Mouse (Mus musculus) testis, postnatal 10 days (tissue): ENCODE results near the gene Uqcr11.

ENCODE experiments used
- DNase-seq: peaks from one replicate; pipeline ENCODE4 v3.0.0; 2021; ENCODE audit warnings: low spot score

The Uqcr11 gene

DNA sequence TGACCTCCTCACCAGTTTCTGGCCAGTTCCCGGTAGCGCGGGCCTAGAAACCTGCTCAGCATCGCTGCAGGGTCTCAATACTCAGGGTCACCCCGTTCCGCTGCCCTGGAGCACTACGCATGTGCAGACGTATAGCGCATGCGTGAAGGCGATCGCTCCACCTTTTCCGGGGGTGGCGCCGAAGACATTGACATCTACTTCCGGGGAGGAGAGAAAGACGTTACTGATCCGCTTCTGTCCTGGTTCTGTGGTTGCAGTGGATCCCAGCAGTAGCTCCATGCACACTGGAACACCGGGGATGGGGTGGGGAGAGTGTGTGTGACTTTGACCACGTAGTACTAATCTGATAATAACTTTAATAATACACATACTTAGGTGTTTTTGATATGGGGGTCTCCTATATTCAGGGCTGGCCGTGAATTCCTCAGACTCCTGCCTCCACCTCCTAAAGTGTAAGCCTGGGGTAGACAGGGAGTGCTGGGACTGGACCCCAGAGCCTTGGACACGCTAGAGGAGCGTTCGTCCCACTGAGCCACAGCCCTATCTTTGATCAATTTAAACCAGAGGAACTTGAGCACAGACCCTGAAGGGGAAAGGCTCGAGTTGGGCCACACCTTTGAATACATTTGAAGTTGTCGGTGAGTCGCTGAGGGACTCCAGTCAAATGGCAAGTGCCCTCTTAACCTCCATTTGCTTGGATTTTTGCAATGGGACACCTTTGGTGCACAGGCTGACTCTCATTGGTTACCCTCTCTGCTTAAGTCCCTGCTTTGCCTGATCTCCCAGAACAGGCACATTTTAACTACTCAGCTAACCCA, at the start of gene Uqcr11:
Gene Uqcr11 (minus strand): TSS at position 147 of the 818 bp plus-strand sequence.
- peak; percentile 92 for DNase-seq

- no peak for DNase-seq
Observed at GRCm38 (mm10) chr10:80455697-80456096, 49.1 kb upstream of the Uqcr11 start.

DNA sequence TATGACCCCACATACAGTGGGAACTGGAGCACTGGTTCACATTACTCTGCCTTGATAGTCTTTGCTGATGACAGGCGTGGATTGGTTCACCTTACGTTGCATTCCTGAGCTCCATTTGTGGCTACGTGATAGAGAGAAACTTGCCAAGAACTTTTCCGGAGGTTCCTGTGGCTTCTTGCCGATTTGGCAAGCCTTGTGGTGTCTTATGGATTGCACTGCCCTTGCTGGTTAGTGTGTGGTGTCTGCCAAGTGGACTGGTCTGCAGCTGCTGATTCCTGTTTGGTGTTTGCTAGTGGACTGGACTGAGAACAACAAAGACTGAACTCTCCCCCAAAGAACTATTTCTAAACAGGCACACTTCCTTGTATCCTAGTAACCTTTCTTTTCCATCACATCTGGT, 48.2 kb upstream of the Uqcr11 start:
- no peak for DNase-seq

DNA sequence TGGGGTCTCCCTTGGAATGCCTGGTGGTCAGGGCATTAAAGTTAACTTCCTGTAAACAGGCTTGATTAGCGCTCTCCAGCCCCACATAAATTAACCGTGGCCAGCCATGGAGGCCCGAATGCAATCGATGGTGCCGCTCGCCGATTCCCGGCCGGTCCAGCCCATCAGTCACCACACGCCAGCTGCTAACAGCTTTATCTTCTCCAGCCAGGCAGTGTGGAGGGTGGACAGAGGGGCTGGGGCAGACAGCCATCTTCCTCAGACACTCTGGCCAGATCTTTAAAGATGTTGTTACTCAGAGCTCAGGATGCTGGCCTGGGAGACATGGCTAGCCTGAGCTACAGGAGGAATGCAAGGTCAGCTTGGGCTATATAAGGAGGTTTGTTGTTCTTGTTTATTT, 47.0 kb upstream of the Uqcr11 start:
- DNase-seq = no peak

DNA sequence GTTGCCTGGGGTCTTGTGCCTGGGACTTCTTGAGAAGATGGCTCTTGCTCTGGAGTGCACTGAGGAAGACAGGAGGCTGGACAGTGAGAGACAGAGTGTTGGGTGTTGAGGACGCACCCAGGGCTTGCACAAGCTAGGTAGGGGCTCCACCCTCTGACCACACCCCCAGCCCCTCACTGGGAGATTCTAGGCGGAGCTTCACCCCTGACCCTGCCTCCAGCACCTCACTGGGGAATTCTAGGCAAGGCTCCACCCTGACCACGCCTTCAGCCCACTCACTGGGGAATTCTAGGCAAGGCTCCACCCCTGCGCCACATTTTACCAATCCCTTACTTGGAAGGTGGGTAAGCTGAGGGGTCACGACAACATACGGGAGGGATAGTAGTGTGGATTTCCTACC, 44.0 kb upstream of the Uqcr11 start:
- DNase-seq = no peak

DNA sequence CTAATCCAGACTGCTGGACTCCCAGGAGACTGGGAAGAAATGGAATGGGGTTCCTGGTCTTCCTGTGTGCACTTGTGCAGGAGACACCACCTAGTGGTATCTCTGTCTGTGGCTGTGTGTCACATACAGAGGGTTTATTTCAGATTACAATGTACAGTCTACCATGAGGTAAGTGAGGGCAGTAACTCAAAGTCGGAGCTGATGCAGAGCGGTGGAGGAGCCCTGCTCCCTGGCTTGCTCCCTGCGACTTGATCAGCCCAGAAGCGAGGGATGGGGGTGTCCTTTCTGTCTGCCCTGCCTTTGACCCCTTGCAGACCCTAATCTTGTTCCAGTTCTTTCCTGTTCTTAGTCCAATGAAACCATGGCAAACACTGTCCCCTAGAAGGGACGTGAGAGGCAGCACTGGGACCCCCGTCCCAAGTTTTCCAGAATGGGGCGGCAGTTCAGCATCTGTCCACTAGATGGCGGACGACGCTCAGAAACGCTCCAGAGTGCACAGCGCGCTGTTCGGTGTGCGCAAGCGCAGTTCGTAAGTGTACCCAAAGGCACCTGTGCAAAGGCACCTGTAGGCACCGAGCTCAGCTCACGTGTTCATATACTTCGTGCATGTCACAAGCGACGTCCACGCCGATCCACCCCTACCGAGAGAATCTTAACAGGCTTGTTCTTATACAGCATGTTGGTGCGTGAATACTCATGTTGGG, 39.4 kb upstream of the Uqcr11 start:
- peak; percentile 86 for DNase-seq

DNA sequence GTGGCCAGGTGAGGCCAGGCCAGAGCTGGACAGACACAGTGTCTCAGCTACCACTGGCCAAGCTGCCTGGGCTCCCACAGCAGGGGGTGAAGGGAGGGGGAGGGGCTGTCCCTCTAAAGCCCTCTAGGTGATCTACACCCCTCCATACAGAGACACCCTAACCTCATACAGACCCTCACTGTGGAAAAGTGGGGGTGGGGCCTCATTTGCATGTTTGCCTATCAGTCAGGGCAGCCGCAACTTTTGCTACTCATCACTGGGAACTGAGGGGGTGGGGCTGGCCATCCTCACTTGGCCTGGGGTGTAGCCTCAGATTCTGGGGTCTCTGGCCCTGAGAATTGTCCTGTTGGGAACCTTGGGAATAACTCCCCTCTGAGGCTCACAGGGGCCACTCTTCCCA, 38.4 kb upstream of the Uqcr11 start:
- peak; percentile 62 for DNase-seq

GRCm38 (mm10) chr10:80444339-80445045, 37.9 kb upstream of the Uqcr11 start:
- DNase-seq = peak; percentile 87

DNA sequence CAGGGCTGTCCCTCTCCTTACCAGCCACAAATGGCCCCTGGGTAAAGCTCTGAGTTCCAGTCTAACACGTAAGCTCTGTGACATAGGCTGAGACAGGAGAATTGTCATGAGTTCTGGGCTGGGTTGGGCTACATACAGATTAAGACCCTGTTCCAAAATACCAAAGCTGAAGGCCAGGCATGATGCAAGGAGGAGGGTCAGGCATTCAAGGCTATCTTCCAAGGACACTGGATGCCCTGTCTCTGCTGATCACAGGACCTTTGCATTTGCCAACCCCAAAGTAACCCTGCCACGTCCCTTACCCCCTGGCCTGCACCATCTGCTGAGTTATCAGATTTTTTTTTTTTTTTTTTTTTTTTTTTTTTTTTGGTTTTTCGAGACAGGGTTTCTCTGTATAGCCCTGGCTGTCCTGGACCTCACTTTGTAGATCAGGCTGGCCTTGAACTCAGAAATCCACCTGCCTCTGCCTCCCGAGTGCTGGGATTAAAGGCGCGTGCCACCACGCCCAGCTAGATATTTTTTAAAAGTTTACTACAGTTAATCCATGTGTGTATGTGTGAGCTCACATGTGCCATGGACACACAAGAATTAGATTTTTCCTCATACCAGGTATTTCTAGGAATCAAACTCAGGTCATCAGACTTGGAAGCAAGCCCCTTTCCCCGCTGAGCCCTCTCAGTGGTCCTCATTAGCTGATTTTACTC, 37.1 kb upstream of the Uqcr11 start:
- no peak for DNase-seq

DNA sequence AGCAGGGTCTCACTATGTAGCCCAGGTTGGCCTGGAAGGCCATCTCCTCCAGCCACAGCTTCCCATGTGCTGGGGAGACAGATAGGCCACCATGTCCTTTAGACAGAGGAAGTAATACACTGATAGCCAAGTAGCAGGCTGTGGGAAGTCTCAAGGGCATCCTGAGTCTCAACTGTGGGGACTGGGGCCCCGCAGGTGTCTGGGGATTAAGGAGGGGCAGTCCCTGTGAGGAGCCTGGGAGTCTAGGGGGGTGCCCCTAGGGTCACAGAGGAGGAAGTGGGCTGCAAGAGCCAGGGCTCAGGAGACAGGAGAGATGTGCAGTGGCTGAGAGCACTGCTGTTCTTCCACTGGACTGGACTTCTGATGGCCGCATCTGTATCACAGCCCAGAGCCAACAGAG, 36.4 kb upstream of the Uqcr11 start:
- DNase-seq = no peak

GRCm38 (mm10) chr10:80441598-80441997, 35.0 kb upstream of the Uqcr11 start:
- no peak for DNase-seq

DNA sequence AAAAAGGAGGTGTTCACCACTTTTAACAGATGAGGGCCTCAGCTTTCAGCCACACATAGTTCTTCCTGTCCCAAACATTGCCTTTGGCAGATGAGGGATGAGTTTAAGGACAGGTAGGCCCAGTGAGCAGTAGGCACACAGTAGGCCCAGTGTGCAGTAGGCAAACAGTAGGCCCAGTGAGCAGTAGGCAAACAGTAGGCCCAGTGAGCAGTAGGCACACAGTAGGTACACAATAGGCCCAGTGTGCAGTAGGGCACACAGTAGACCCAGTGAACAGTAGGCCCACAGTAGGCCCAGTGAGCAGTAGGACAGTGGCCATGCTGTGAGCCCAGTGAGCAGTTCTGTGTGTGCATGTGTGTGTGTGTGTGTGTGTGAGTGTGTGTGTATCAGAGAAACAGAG, 33.4 kb upstream of the Uqcr11 start:
- DNase-seq = no peak

DNA sequence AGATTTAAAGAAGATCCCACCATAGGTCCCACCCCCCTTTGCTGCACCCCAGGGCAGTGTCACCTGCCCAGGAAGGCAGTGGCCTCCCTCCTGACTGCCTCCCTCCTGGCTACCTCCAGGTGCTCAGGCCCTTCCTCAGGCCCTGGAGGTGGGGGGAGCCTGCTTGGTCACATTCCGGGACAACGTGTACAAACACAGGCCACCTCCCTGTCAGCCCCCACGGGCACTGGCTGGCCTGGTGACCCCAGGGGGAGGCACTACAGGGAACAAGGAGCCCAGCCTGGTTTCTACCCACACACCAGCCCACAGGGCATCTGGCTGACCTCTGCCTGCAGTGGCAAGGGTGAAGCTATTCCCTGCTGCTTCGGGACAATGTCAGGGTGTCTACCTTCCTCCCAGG, 31.3 kb upstream of the Uqcr11 start:
- DNase-seq = no peak

- DNase-seq = peak; percentile 84
Observed at GRCm38 (mm10) chr10:80436276-80436675, 29.6 kb upstream of the Uqcr11 start.

- no peak for DNase-seq
Observed at GRCm38 (mm10) chr10:80435764-80436163, 29.1 kb upstream of the Uqcr11 start.

DNA sequence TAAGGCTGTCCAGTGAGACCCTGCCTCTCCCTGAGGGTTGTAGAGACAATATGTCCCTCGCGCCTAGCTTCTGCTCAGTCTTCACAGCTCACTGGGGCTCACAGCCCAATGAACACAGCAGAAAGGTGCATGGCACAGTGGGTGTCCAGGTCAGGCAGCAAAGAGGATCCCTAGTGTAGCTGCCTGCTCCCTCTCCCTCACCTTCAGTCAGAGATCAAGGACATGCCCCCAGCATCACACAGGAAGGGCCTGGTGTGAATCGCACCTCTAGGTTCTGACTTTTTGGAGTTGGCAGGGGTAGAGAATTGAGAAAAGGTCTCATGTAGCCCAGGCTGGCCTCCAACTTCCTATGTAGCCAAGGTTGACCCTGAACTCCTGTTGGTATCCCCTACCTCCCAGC, 28.2 kb upstream of the Uqcr11 start:
- DNase-seq = no peak

DNA sequence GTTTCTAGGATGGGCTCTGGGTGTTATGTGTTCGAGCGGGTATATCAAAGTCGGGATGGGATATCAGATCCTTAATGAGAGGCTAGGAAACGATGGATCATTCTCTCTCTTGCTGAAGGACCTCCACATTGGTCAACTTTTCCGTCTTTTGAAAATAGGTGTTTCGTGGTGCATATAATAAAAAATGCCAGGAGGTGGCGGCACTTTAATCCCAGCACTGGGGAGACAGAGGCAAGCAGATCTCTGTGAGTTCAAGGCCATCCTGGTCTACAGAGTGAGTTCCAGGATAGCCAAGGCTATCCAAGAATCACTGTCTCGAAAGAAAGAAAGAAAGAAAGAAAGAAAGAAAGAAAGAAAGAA, 27.6 kb upstream of the Uqcr11 start:
- no peak for DNase-seq

DNA sequence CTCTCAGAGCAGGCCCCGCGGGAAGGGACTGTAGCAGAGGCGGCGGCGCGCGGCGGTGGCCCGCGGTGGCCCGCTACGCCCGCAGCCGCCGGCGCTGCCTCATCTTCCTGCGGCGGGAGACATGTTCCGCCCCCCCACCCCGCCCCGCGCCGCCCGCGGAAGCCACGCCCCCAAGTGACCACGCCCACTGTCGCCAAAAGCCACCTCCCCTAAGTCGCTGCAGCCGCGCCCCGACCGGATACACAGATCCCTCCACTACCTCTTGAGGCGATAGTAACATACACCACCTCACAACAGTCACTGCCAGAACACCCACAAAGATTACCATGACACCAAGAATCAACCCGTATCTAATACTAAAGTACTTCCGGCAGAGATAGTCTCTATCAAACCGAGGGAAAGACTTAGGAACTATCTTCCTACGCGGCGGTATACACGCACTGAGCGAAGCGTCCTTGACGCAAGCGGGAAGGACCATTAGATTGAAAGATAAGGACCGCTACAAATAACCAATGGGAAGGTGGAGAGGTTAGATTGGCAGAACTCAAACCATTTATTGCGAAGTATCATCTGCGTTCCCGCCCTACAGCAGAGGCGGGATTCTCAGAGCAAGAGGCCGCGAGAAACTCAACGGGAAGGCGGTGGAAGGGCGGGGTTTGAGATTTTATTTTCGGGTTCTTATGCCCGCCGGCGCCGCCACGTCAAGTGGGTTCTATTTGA, 27.0 kb upstream of the Uqcr11 start, which contains the start of gene Tcf3:
Gene Tcf3 (minus strand): TSS at position 135 of the 720 bp plus-strand sequence.
- DNase-seq = peak; percentile 98

DNA sequence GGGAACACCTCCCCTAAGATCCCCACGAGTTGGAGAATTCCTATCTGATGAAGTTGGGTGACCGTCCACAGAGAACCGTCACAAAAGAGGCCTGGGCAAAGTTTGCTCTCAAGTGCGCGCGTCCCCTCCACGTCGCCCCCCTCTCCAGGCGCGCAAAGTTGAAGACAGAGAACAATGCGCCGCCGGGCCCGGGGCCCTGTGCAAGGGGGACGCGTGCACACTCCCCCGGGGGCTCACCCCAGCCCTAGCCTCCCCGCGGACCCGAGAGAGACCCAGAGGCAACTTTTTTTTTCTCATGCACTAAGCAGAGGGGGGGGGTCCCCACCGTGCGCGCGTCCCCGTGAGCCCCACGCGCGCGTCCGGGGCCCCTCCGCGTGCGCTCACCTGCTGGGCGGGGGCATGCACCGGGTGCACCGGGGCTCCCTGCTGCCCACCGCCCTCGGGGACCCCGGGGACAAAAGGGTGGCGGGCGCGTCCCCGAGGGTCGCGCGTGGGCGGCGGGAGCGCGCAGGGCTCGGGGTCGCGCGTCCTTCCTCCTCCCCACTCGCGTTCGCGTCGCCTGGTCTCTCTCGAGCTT, 26.4 kb upstream of the Uqcr11 start:
- peak; percentile 75 for DNase-seq

DNA sequence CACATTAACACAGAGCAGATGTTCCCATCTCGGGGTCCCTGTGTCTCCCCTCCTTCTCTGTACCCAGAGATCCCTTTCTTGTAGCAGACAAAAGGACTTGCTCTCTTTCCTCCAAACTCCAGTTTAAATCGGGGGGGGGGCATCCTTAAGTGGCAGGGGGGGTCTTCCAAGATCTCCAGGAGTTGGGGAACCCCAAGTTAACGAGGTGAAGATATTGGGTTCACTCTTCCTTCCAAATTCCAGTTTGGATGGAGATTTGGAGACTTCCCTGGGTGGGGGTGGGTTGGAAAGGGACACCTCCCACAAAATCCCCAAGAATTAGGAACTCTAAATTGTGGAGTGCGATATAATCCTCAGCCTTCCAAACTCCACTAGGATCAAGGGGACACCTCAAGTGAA, 25.8 kb upstream of the Uqcr11 start:
- DNase-seq = no peak
